22 mouse cellular contexts compared by ENCODE assay signal in the genomic region with DNA sequence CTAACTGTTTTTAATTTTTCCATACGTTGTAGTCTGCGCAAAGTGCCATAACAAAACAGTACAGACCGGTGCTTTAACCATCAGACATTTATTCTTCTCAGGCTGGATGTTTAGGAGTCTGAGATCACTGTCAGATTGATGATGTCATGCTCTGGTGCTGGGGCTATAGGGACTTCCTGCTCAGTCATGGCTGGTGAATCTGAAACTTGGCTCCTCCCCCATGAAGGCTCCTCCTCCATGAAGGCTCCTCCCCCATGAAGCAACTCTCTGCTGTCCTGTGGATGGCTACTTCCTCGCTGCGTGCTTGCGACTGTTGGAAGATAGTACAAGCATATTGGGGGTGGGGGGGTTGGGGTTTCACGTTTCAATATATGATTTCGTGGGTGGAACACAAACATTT. TPM values are rescaled to one million over a fixed set of nuclear protein-coding genes. Genes with fewer than 3 reads are reported as not detected.
A peak's percentile ranks its signal among the peaks of the same experiment; 100 is the strongest.
DNase-seq lines count a peak whose midpoint lies in the region; ATAC-seq lines count a peak whose summit lies in the region.
"Had no signal": no experiment of that assay in that cellular context is flagged by ENCODE, and none has a peak within 500 bp of the region (broad histone marks: within the 10 kb centered on the region; RNA-seq: fewer than 3 reads in every experiment).

No protein-coding gene starts in this region.

- ATAC-seq in megakaryocyte progenitor cell, adult 5-6 weeks (replicated peaks; ENCODE audit: poor library complexity) = peak; percentile 70
- ATAC-seq in forebrain, embryonic 16.5 days = no peak
- ATAC-seq in hindbrain, embryonic 14.5 days (ENCODE audit: low FRiP score) = no peak
- ATAC-seq: forebrain, embryonic 14.5 days had no signal

- H3K4me2 ChIP-seq in forebrain, embryonic 16.5 days (ENCODE audit: low read length) = no peak overlapping the region
- no peak overlapping the region for H3K4me2 ChIP-seq in hindbrain, embryonic 14.5 days (replicated peaks)
- H3K4me2 ChIP-seq: embryonic facial prominence, embryonic 12.5 days; heart, embryonic 13.5 days; hindbrain, embryonic 15.5 days; neural tube, embryonic 12.5 days had no signal

- H3K9me3 ChIP-seq in forebrain, embryonic 16.5 days (ENCODE audit: control insufficient read depth, low read length) = no peaks in the 10 kb centered on the region
- no peaks in the 10 kb centered on the region for H3K9me3 ChIP-seq in hindbrain, embryonic 14.5 days (ENCODE audit: control insufficient read depth, low read length)
- H3K9me3 ChIP-seq: embryonic facial prominence, embryonic 12.5 days; heart, embryonic 13.5 days; hindbrain, embryonic 15.5 days; neural tube, embryonic 12.5 days had no signal

- H3K9ac ChIP-seq in forebrain, embryonic 16.5 days (replicated peaks; ENCODE audit: low read depth, low read length) = no peak overlapping the region
- H3K9ac ChIP-seq in hindbrain, embryonic 14.5 days = no peak overlapping the region
- H3K9ac ChIP-seq: embryonic facial prominence, embryonic 12.5 days; heart, embryonic 13.5 days; hindbrain, embryonic 15.5 days; neural tube, embryonic 12.5 days had no signal

- no peak overlapping the region for H3K27ac ChIP-seq in forebrain, embryonic 16.5 days (ENCODE audit: low read length)
- H3K27ac ChIP-seq in hindbrain, embryonic 14.5 days = no peak overlapping the region
- H3K27ac ChIP-seq: embryonic facial prominence, embryonic 12.5 days; heart, embryonic 13.5 days; hindbrain, embryonic 15.5 days; layer of hippocampus, adult 2 months; neural tube, embryonic 12.5 days had no signal

- peaks cover 7% of the 10 kb centered on the region for H3K4me1 ChIP-seq in forebrain, embryonic 16.5 days (replicated peaks; ENCODE audit: control insufficient read depth, insufficient read depth, low read length)
- H3K4me1 ChIP-seq in hindbrain, embryonic 14.5 days (replicated peaks; ENCODE audit: control insufficient read depth, insufficient read depth, low read length) = peaks cover 4% of the 10 kb centered on the region; the same call in 1 of the 2 replicates

- 87% methylated on average over 8 of the region's 8 CpGs for WGBS in forebrain, embryonic 16.5 days
- 87% methylated on average over 8 of the region's 8 CpGs for WGBS in hindbrain, embryonic 14.5 days

- DNase-seq in heart, adult 11 months = peak; percentile 62
- DNase-seq in heart, adult 9 months (ENCODE audit: low spot score in 2 of 2) = no peak
- peak; percentile 65 for DNase-seq in 416B (ENCODE audit: low read depth)
- DNase-seq in NIH3T3 (ENCODE audit: low read depth) = peak; percentile 40
- DNase-seq in hindbrain, embryonic 14.5 days (ENCODE audit: low spot score) = no peak
- DNase-seq: adrenal gland, postnatal 10 days; cerebellum, adult 9-10 months; gastrocnemius, postnatal 36 days; kidney, adult 18-20 months; kidney, postnatal 10 days; lung, adult 18-20 months; lung, postnatal 14 days; right cerebral cortex, adult 18-20 months; thymus, postnatal 14 days had no signal

- no peaks in the 10 kb centered on the region for H3K36me3 ChIP-seq in forebrain, embryonic 16.5 days (ENCODE audit: control insufficient read depth, insufficient read depth)
- H3K36me3 ChIP-seq in hindbrain, embryonic 14.5 days (replicated peaks; ENCODE audit: control insufficient read depth, insufficient read depth) = no peaks in the 10 kb centered on the region
- H3K36me3 ChIP-seq: embryonic facial prominence, embryonic 12.5 days; heart, embryonic 13.5 days; hindbrain, embryonic 15.5 days; neural tube, embryonic 12.5 days had no signal

- H3K27me3 ChIP-seq in forebrain, embryonic 16.5 days (replicated peaks; ENCODE audit: control insufficient read depth, insufficient read depth, low read length) = peaks cover 25% of the 10 kb centered on the region
- H3K27me3 ChIP-seq in hindbrain, embryonic 14.5 days (ENCODE audit: control insufficient read depth, insufficient read depth, low read length) = peaks cover 5% of the 10 kb centered on the region; the same call in 1 of the 2 replicates
- H3K27me3 ChIP-seq: hindbrain, embryonic 15.5 days had no signal

- H3K4me3 ChIP-seq in forebrain, embryonic 16.5 days (replicated peaks; ENCODE audit: low read length) = no peak overlapping the region
- no peak overlapping the region for H3K4me3 ChIP-seq in hindbrain, embryonic 14.5 days (replicated peaks; ENCODE audit: low read length)
- H3K4me3 ChIP-seq: embryonic facial prominence, embryonic 12.5 days; heart, embryonic 13.5 days; hindbrain, embryonic 15.5 days; layer of hippocampus, adult 2 months; neural tube, embryonic 12.5 days had no signal

RNA-seq across cellular contexts. Expression of gene Ebf1, which starts 10.2 kb away (rescaled TPM):
- 0.02 and 0.29 TPM in 2 replicates for total RNA-seq in megakaryocyte progenitor cell, adult 5-6 weeks (2015)
- 0.24 TPM in 1 of 2 replicates, not detected in the other for total RNA-seq in megakaryocyte progenitor cell, adult 5-6 weeks (2017)
- polyA plus RNA-seq in forebrain, embryonic 16.5 days (2015; fragmentation: Nextera tagmentation; extraction: Ambion mirVana) = 33.9 and 43.7 TPM in 2 replicates
- 123 TPM in 2 replicates for polyA plus RNA-seq in hindbrain, embryonic 14.5 days (2014; fragmentation: Nextera tagmentation; extraction: Ambion mirVana)

Comparison
In these comparisons a context has a peak if more than half of its experiments do, and no peak if none do; other contexts are left out.
1. DNase-seq: peak in heart, adult 11 months (single experiment), 416B (single experiment) and NIH3T3 (single experiment); none in heart, adult 9 months (0 of 2) and hindbrain, embryonic 14.5 days (single experiment).